Mouse (Mus musculus) ES-Bruce4 (cell line): Measurements from ENCODE around the gene Ntm.

Experiments used
- CTCF ChIP-seq: IDR thresholded peaks from one replicate; pipeline ENCODE4 v1.8.1; 2011; ENCODE audit warnings: low read depth, low read length
- EP300 ChIP-seq: IDR thresholded peaks from 2 replicates; pipeline ENCODE4 v1.6.1; 2011; ENCODE audit warnings: low read depth, low read length; ENCODE audit not compliant: insufficient read depth
- POLR2A ChIP-seq: IDR thresholded peaks from one replicate; pipeline ENCODE4 v1.8.1; 2011; ENCODE audit warnings: low read length; ENCODE audit not compliant: insufficient read depth

- no peak for TF ChIP-seq CTCF
- no peak for TF ChIP-seq POLR2A
- no peak for TF ChIP-seq EP300
These were observed 412.4 kb downstream of the Ntm start for GRCm38 (mm10) chr9:29550582-29550981.
